Mouse (Mus musculus): ENCODE measurements around the gene Lrp11.
"Not testable (repeated sequence)": the region's sequence is repeated elsewhere in the genome, so short reads cannot be mapped to it uniquely, and the experiment has no call there.

Lrp11 gene

GRCm38 (mm10) chr10:7589592-7590233, at the start of gene Lrp11:
Lrp11 (plus strand) TSS chr10:7589800.
- peak; percentile 31 for DNase-seq (ENCODE audit: extremely low read depth, low read depth, low spot score)

- DNase-seq (ENCODE audit: extremely low read depth, low read depth, low spot score) = no peak
Observed at GRCm38 (mm10) chr10:7578002-7578401, 11.6 kb upstream of the Lrp11 start.

- DNase-seq (ENCODE audit: extremely low read depth, low read depth, low spot score) = no peak
Observed at GRCm38 (mm10) chr10:7581401-7581800, 8.2 kb upstream of the Lrp11 start.

GRCm38 (mm10) chr10:7582157-7582890, 7.3 kb upstream of the Lrp11 start:
- DNase-seq (ENCODE audit: extremely low read depth, low read depth, low spot score) = no peak

GRCm38 (mm10) chr10:7582891-7583557, 6.6 kb upstream of the Lrp11 start:
- no peak for DNase-seq (ENCODE audit: extremely low read depth, low read depth, low spot score)

GRCm38 (mm10) chr10:7586771-7587170, 2.8 kb upstream of the Lrp11 start:
- no peak for DNase-seq (ENCODE audit: extremely low read depth, low read depth, low spot score)

- DNase-seq (ENCODE audit: extremely low read depth, low read depth, low spot score) = no peak
Observed at GRCm38 (mm10) chr10:7590234-7590689, 662 bp downstream of the Lrp11 start.

GRCm38 (mm10) chr10:7590792-7591191, 1.2 kb downstream of the Lrp11 start:
- no peak for DNase-seq (ENCODE audit: extremely low read depth, low read depth, low spot score)

- DNase-seq (ENCODE audit: extremely low read depth, low read depth, low spot score) = no peak
Observed at GRCm38 (mm10) chr10:7594797-7595196, 5.2 kb downstream of the Lrp11 start.

GRCm38 (mm10) chr10:7596251-7596650, 6.7 kb downstream of the Lrp11 start:
- DNase-seq (ENCODE audit: extremely low read depth, low read depth, low spot score) = no peak

- no peak for DNase-seq (ENCODE audit: extremely low read depth, low read depth, low spot score)
Observed at GRCm38 (mm10) chr10:7598177-7598576, 8.6 kb downstream of the Lrp11 start.

- DNase-seq (ENCODE audit: extremely low read depth, low read depth, low spot score) = no peak
Observed at GRCm38 (mm10) chr10:7600647-7601046, 11.0 kb downstream of the Lrp11 start.

- DNase-seq (ENCODE audit: extremely low read depth, low read depth, low spot score) = no peak
Observed at GRCm38 (mm10) chr10:7605168-7605567, 15.6 kb downstream of the Lrp11 start.

GRCm38 (mm10) chr10:7606437-7606836, 16.8 kb downstream of the Lrp11 start:
- no peak for DNase-seq (ENCODE audit: extremely low read depth, low read depth, low spot score)

GRCm38 (mm10) chr10:7608611-7609010, 19.0 kb downstream of the Lrp11 start:
- DNase-seq (ENCODE audit: extremely low read depth, low read depth, low spot score) = no peak

GRCm38 (mm10) chr10:7611647-7612046, 22.0 kb downstream of the Lrp11 start:
- DNase-seq (ENCODE audit: extremely low read depth, low read depth, low spot score) = no peak

GRCm38 (mm10) chr10:7612210-7612609, 22.6 kb downstream of the Lrp11 start:
- DNase-seq (ENCODE audit: extremely low read depth, low read depth, low spot score) = not testable (repeated sequence)

GRCm38 (mm10) chr10:7614834-7615233, 25.2 kb downstream of the Lrp11 start:
- no peak for DNase-seq (ENCODE audit: extremely low read depth, low read depth, low spot score)

GRCm38 (mm10) chr10:7617146-7617545, 27.5 kb downstream of the Lrp11 start:
- not testable (repeated sequence) for DNase-seq (ENCODE audit: extremely low read depth, low read depth, low spot score)

GRCm38 (mm10) chr10:7617556-7617955, 28.0 kb downstream of the Lrp11 start:
- DNase-seq (ENCODE audit: extremely low read depth, low read depth, low spot score) = not testable (repeated sequence)

GRCm38 (mm10) chr10:7619821-7620241, 30.2 kb downstream of the Lrp11 start:
- DNase-seq (ENCODE audit: extremely low read depth, low read depth, low spot score) = no peak

GRCm38 (mm10) chr10:7620723-7621122, 31.1 kb downstream of the Lrp11 start:
- no peak for DNase-seq (ENCODE audit: extremely low read depth, low read depth, low spot score)
